Mouse (Mus musculus) CH12.LX (cell line): ENCODE measurements around the gene Gm20388. TPM values are rescaled to one million over a fixed set of nuclear protein-coding genes. Genes with fewer than 3 reads are reported as not detected.

Experiments
- DNase-seq: peaks from one replicate; pipeline ENCODE4 v3.0.0-alpha.2; 2013; ENCODE audit errors: extremely low read depth
- H3K27ac ChIP-seq: 2 replicates; pipeline ENCODE4 v1.5.1; 2012; ENCODE audit warnings: low read depth, mild to moderate bottlenecking, control low read depth, moderate library complexity; ENCODE audit not compliant: insufficient read depth
- H3K27me3 ChIP-seq: replicated peaks from 2 replicates; pipeline ENCODE3; 2012; ENCODE audit warnings: inconsistent platforms
- H3K36me3 ChIP-seq, 2 experiments: replicated peaks in 1 of 2; 2 replicates each; pipeline versions ENCODE3 to v1.6.1; 2012; ENCODE audit warnings: inconsistent platforms in 1 of 2, low read length in 1 of 2, mild to moderate bottlenecking in 1 of 2, mixed read lengths in 1 of 2, moderate library complexity in 1 of 2; ENCODE audit not compliant: control insufficient read depth in 1 of 2, insufficient read depth in 1 of 2
- H3K4me1 ChIP-seq, 2 experiments: 2 replicates each; pipeline ENCODE4 v1.6.1; 2012; ENCODE audit warnings: inconsistent platforms in 1 of 2, moderate library complexity in 1 of 2; ENCODE audit not compliant: insufficient read depth in 2 of 2, control insufficient read depth in 1 of 2
- H3K4me2 ChIP-seq: 2 replicates; pipeline ENCODE4 v1.6.1; 2012; ENCODE audit warnings: low read depth, mild to moderate bottlenecking, control low read depth; ENCODE audit not compliant: poor library complexity, insufficient read depth, severe bottlenecking
- H3K4me3 ChIP-seq, 3 experiments: fragments of 150-350 bp in 1 of 3; sonication (generic) in 1 of 3; replicated peaks in 1 of 3; 2 replicates each; pipeline versions ENCODE3 to v1.5.1; 2011 to 2012; ENCODE audit warnings: low read depth in 2 of 3, low read length in 2 of 3, mild to moderate bottlenecking in 2 of 3, moderate library complexity in 2 of 3, control low read depth in 1 of 3, improper control_type of control experiment in 1 of 3, inconsistent platforms in 1 of 3, mixed read lengths in 1 of 3; ENCODE audit not compliant: poor library complexity in 1 of 3
- H3K79me2 ChIP-seq: replicated peaks from 2 replicates; pipeline ENCODE4 v1.6.1; 2012; ENCODE audit warnings: mild to moderate bottlenecking, moderate library complexity; ENCODE audit not compliant: control insufficient read depth, poor library complexity, insufficient read depth, severe bottlenecking; ENCODE audit errors: extremely low read depth
- H3K9ac ChIP-seq: 2 replicates; pipeline ENCODE4 v1.6.1; 2012; ENCODE audit warnings: low read depth, mild to moderate bottlenecking, control low read depth, moderate library complexity; ENCODE audit not compliant: insufficient read depth
- H3K9me3 ChIP-seq: replicated peaks from 2 replicates; pipeline ENCODE3; 2012; ENCODE audit warnings: low read length, inconsistent platforms, mixed read lengths
- CHD2 ChIP-seq: IDR thresholded peaks from 2 replicates; pipeline ENCODE4 v1.6.1; 2011; ENCODE audit warnings: low read length, improper control_type of control experiment
- ELF1 ChIP-seq: IDR thresholded peaks from 2 replicates; pipeline ENCODE4 v1.6.1; 2014; ENCODE audit warnings: low read depth, mild to moderate bottlenecking, inconsistent platforms, low read length, improper control_type of control experiment
- EP300 ChIP-seq: IDR thresholded peaks from 2 replicates; pipeline ENCODE4 v1.6.1; 2011; ENCODE audit warnings: low read length, improper control_type of control experiment
- ETS1 ChIP-seq: conservative IDR thresholded peaks from 2 replicates; pipeline ENCODE4 v1.6.1; 2012; ENCODE audit warnings: low read depth, mild to moderate bottlenecking, inconsistent platforms, low read length, improper control_type of control experiment, moderate library complexity
- GABPA ChIP-seq: IDR thresholded peaks from 2 replicates; pipeline ENCODE4 v1.6.1; 2012; ENCODE audit warnings: low read depth, low read length, improper control_type of control experiment, inconsistent platforms; ENCODE audit not compliant: insufficient replicate concordance
- IRF4 ChIP-seq: IDR thresholded peaks from 2 replicates; pipeline ENCODE4 v1.6.1; 2014; ENCODE audit warnings: low read depth, mild to moderate bottlenecking, inconsistent platforms, low read length, improper control_type of control experiment
- JUN ChIP-seq: IDR thresholded peaks from 2 replicates; pipeline ENCODE4 v1.6.1; 2011; ENCODE audit warnings: low read depth, mild to moderate bottlenecking, low read length, improper control_type of control experiment, moderate library complexity; ENCODE audit not compliant: insufficient read depth
- MEF2A ChIP-seq: IDR thresholded peaks from 2 replicates; pipeline ENCODE4 v1.6.1; 2014; ENCODE audit warnings: low read depth, mild to moderate bottlenecking, inconsistent platforms, low read length, improper control_type of control experiment, borderline replicate concordance
- MXI1 ChIP-seq: IDR thresholded peaks from 2 replicates; pipeline ENCODE4 v1.6.1; 2011; ENCODE audit warnings: mild to moderate bottlenecking, low read depth, low read length, improper control_type of control experiment
- MYC ChIP-seq: IDR thresholded peaks from 2 replicates; pipeline ENCODE4 v1.6.1; 2011; ENCODE audit warnings: low read depth, mild to moderate bottlenecking, improper control_type of control experiment, low read length
- NRF1 ChIP-seq: IDR thresholded peaks from 2 replicates; pipeline ENCODE4 v1.6.1; 2014; ENCODE audit warnings: low read depth, mild to moderate bottlenecking, inconsistent platforms, low read length, improper control_type of control experiment, moderate library complexity
- POLR2AphosphoS2 ChIP-seq: IDR thresholded peaks from 2 replicates; pipeline ENCODE4 v1.6.1; 2011; ENCODE audit warnings: low read depth, low read length, improper control_type of control experiment
- TCF12 ChIP-seq: IDR thresholded peaks from 2 replicates; pipeline ENCODE4 v1.6.1; 2014; ENCODE audit warnings: low read depth, mild to moderate bottlenecking, inconsistent platforms, low read length, improper control_type of control experiment
- UBTF ChIP-seq: IDR thresholded peaks from 2 replicates; pipeline ENCODE4 v1.6.1; 2012; ENCODE audit warnings: low read depth, mild to moderate bottlenecking, inconsistent platforms, low read length, improper control_type of control experiment, moderate library complexity
- ZC3H11A ChIP-seq: IDR thresholded peaks from 2 replicates; pipeline ENCODE4 v1.6.1; 2012; ENCODE audit warnings: low read depth, mild to moderate bottlenecking, inconsistent platforms, low read length, improper control_type of control experiment
- dilution Hi-C: fragments of 300-500 bp; cut with MboI; formaldehyde crosslinking; loops from 2 replicates; pipeline ENCODE4 v1.14.3; 2020; ENCODE audit warnings: low sequenced_read_pairs; ENCODE audit not compliant: extremely low pct_unique_long_range_greater_than_20kb, extremely low pct_ligation_motif_present
- in situ Hi-C: fragments of 300-500 bp; cut with MboI; formaldehyde crosslinking; loops from 3 replicates; pipeline ENCODE4 v1.14.3; 2019; ENCODE audit warnings: low sequenced_read_pairs, low pct_ligation_motif_present, low pct_unique_long_range_greater_than_20kb, mixed read lengths
- polyA plus RNA-seq: library from polyadenylated mRNA; unstranded; fragments of >175 nt; gene quantifications from 2 replicates; pipeline ENCODE4 v1.2.1, GENCODE M21; 2012; ENCODE audit warnings: low read depth; ENCODE audit not compliant: insufficient read length
- total RNA-seq, 2 experiments: library from RNA; depleted of rRNA; stranded (reverse); fragments of 300-350 nt in 1 of 2; fragments of >200 nt in 1 of 2; gene quantifications; 2 replicates each; pipeline ENCODE4 v1.2.3; 2012 to 2014

Gene Gm20388
- total and polyA plus RNA-seq, 3 experiments = 14.8 to 26.3 (median 22.2) TPM

DNA sequence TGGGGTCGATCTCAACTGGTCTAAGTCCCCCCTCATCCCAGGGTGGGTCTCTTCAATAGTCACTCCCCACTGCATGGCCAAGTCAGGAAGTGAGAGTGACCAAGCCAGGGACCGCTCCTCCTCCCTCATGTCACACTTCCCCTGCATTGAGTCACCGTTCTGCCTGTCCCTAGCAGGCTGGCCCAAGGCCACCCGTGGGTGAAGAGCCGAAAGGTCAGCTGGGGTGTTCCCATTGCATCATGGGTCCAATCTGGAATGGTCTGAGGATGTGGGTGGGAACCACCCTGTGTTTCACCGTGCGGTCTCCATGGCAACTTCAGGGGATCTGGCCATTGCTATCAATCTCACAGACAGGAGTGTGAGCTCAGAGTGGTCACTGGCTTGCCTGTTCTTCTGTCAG lies 1338.2 kb downstream of the Gm20388 start:
- H3K9ac ChIP-seq = no peak overlapping the region
- no peaks in the 10 kb centered on the region for H3K79me2 ChIP-seq
- no peak overlapping the region for H3K4me3 ChIP-seq
- H3K27me3 ChIP-seq = peaks cover 74% of the 10 kb centered on the region
- H3K4me1 ChIP-seq = no peaks in the 10 kb centered on the region
- no peak for DNase-seq
- dilution Hi-C loops = no loop called here
- in situ Hi-C loops = no loop called here
- no peak overlapping the region for H3K27ac ChIP-seq
- no peak for TF ChIP-seq NRF1
- TF ChIP-seq GABPA = no peak
- no peak overlapping the region for H3K4me2 ChIP-seq
- H3K36me3 ChIP-seq = no peaks in the 10 kb centered on the region
- no peaks in the 10 kb centered on the region for H3K9me3 ChIP-seq

DNA sequence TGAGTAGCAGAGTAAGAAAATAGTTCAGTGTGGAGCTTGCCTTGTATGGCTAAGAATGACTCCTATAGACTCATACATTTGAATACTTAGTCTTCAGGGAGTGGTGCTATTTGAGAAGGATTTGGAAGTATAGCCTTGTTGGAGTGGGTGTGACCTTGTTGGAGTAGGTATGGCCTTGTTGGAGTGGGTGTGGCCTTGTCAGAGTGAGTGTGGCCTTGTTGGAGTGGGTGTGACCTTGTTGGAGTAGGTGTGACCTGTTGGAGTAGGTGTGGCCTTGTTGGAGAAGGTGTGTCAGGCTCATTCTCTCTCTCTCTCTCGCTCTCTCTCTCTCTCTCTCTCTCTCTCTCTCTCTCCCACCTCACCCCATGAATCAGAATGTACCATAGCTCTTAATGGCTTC lies 1338.8 kb downstream of the Gm20388 start:
- Histone ChIP-seq H3K27ac (no peak overlapping the region), H3K36me3 (no peaks in the 10 kb centered on the region), H3K4me2 (no peak overlapping the region), H3K79me2 (no peaks in the 10 kb centered on the region), H3K9ac (no peak overlapping the region), H3K4me3 (no peak overlapping the region), H3K9me3 (no peaks in the 10 kb centered on the region), H3K4me1 (no peaks in the 10 kb centered on the region), H3K27me3 (peaks cover 74% of the 10 kb centered on the region)
- in situ Hi-C loops = no loop called here
- DNase-seq = no peak
- dilution Hi-C loops = no loop called here
- no peak for TF ChIP-seq IRF4
- TF ChIP-seq CHD2 = no peak
- no peak for TF ChIP-seq MYC
- no peak for TF ChIP-seq JUN
- TF ChIP-seq ELF1 = no peak
- TF ChIP-seq ZC3H11A = no peak
- TF ChIP-seq TCF12 = no peak
- no peak for TF ChIP-seq MXI1
- TF ChIP-seq NRF1 = no peak
- no peak for TF ChIP-seq POLR2AphosphoS2
- no peak for TF ChIP-seq ETS1
- TF ChIP-seq MEF2A = no peak
- no peak for TF ChIP-seq UBTF
- TF ChIP-seq EP300 = no peak
- TF ChIP-seq GABPA = no peak
